Mouse (Mus musculus) forebrain, embryonic 11.5 days (tissue): Measurements from ENCODE around the gene Card10. TPM values are rescaled to one million over a fixed set of nuclear protein-coding genes. Genes with fewer than 3 reads are reported as not detected.

Experiments used
- ATAC-seq: fragments of 200-750 bp; cut with Nextera tagmentation; replicated peaks from 2 replicates; pipeline ENCODE4 v1.8.0; 2017; ENCODE audit warnings: moderate TSS enrichment; ENCODE audit not compliant: low FRiP score
- DNase-seq: peaks from one replicate; pipeline ENCODE4 v3.0.0-alpha.2; 2017; ENCODE audit warnings: low spot score
- H3K27ac ChIP-seq: fragments of 300-500 bp; sonication (generic); 2 replicates; pipeline ENCODE4 v1.5.1; 2014; ENCODE audit warnings: low read depth, low read length
- H3K27me3 ChIP-seq: fragments of 300-500 bp; sonication (generic); 2 replicates; pipeline ENCODE4 v1.6.1; 2014; ENCODE audit warnings: mild to moderate bottlenecking, low read length, mixed read lengths; ENCODE audit not compliant: control insufficient read depth, insufficient read depth
- H3K36me3 ChIP-seq: fragments of 300-500 bp; sonication (generic); 2 replicates; pipeline ENCODE4 v1.6.1; 2014; ENCODE audit warnings: mild to moderate bottlenecking, low read length, moderate library complexity, mixed read lengths; ENCODE audit not compliant: control insufficient read depth, insufficient read depth
- H3K4me1 ChIP-seq: fragments of 300-500 bp; sonication (generic); replicated peaks from 2 replicates; pipeline ENCODE4 v1.6.1; 2014; ENCODE audit warnings: low read length, mixed read lengths; ENCODE audit not compliant: control insufficient read depth, insufficient read depth
- H3K4me2 ChIP-seq: fragments of 300-500 bp; sonication (generic); 2 replicates; pipeline ENCODE4 v1.6.1; 2014; ENCODE audit warnings: low read depth, mild to moderate bottlenecking, low read length, moderate library complexity, mixed read lengths; ENCODE audit not compliant: severe bottlenecking
- H3K4me3 ChIP-seq: fragments of 300-500 bp; sonication (generic); 2 replicates; pipeline ENCODE4 v1.5.1; 2014; ENCODE audit warnings: low read depth, low read length
- H3K9ac ChIP-seq: fragments of 300-500 bp; sonication (generic); 2 replicates; pipeline ENCODE4 v1.6.1; 2014; ENCODE audit warnings: low read length
- H3K9me3 ChIP-seq: fragments of 300-500 bp; sonication (generic); 2 replicates; pipeline ENCODE4 v1.6.1; 2016; ENCODE audit warnings: low read length, mixed read lengths; ENCODE audit not compliant: control insufficient read depth
- WGBS: fragments of 180-500 bp; shearing (Covaris S2); extraction: QIAGEN DNeasy Blood & Tissue Kit; methylation state at CpG from one replicate; pipeline ENCODE4 v1.1.7; 2014; 5-methylcytosine and 5-hydroxymethylcytosine counted together
- polyA plus RNA-seq: library from polyadenylated mRNA; unstranded; fragments of >200 nt; fragmentation: Nextera tagmentation; extraction: Ambion mirVana; gene quantifications from 2 replicates; pipeline ENCODE4 v1.2.1, GENCODE M21; 2014

The Card10 gene
- polyA plus RNA-seq, 1 experiment from 2014 or later = 2.3 TPM

GRCm38 (mm10) chr15:78845867-78846266, 43.0 kb upstream of the Card10 start:
- no peak for DNase-seq
- no peaks in the 10 kb centered on the region for H3K36me3 ChIP-seq

GRCm38 (mm10) chr15:78845321-78845720, 42.5 kb upstream of the Card10 start:
- Histone ChIP-seq H3K27me3 (peaks cover 40% of the 10 kb centered on the region), H3K27ac (no peak overlapping the region), H3K36me3 (no peaks in the 10 kb centered on the region), H3K4me1 (peaks cover 11% of the 10 kb centered on the region; the same call in 1 of the 2 replicates), H3K4me2 (no peak overlapping the region), H3K9me3 (no peaks in the 10 kb centered on the region), H3K4me3 (no peak overlapping the region), H3K9ac (no peak overlapping the region)
- ATAC-seq = no peak
- DNase-seq = no peak
- WGBS = 80% methylated on average over 11 of the region's 11 CpGs

More at GRCm38 (mm10) chr15:78845867-78846266, 43.0 kb upstream of the Card10 start:
- H3K9me3 ChIP-seq = no peaks in the 10 kb centered on the region
- no peak overlapping the region for H3K27ac ChIP-seq
- no peak for ATAC-seq
- no peak overlapping the region for H3K4me2 ChIP-seq
- no peak overlapping the region for H3K9ac ChIP-seq
- H3K4me3 ChIP-seq = no peak overlapping the region
- 88% methylated on average over 8 of the region's 8 CpGs for WGBS
- H3K4me1 ChIP-seq = peaks cover 9% of the 10 kb centered on the region; the same call in 1 of the 2 replicates
- H3K27me3 ChIP-seq = peaks cover 36% of the 10 kb centered on the region

- Histone ChIP-seq H3K4me1 (peaks cover 13% of the 10 kb centered on the region), H3K27me3 (peaks cover 40% of the 10 kb centered on the region)
- WGBS = 49% methylated on average over 9 of the region's 9 CpGs
These were observed 41.9 kb upstream of the Card10 start for GRCm38 (mm10) chr15:78844791-78845190.

GRCm38 (mm10) chr15:78843581-78844469, 41.0 kb upstream of the Card10 start:
- H3K27ac ChIP-seq = no peak overlapping the region
- H3K4me2 ChIP-seq = no peak overlapping the region
- H3K4me3 ChIP-seq = 0 out of 2 replicates have a peak overlapping the region, but pooled peaks have one; percentile 1
- H3K9me3 ChIP-seq = no peaks in the 10 kb centered on the region
- 39% methylated on average over 21 of the region's 21 CpGs for WGBS
- H3K27me3 ChIP-seq = peaks cover 40% of the 10 kb centered on the region
- DNase-seq = no peak
- H3K9ac ChIP-seq = no peak overlapping the region; the same call in 1 of the 2 replicates
- ATAC-seq = no peak
- no peaks in the 10 kb centered on the region for H3K36me3 ChIP-seq
- H3K4me1 ChIP-seq = peaks cover 18% of the 10 kb centered on the region

More at GRCm38 (mm10) chr15:78844791-78845190, 41.9 kb upstream of the Card10 start:
- DNase-seq (no peak), ATAC-seq (no peak)
- H3K4me3 ChIP-seq = no peak overlapping the region
- no peaks in the 10 kb centered on the region for H3K36me3 ChIP-seq
- no peak overlapping the region for H3K9ac ChIP-seq
- H3K27ac ChIP-seq = no peak overlapping the region
- no peaks in the 10 kb centered on the region for H3K9me3 ChIP-seq
- no peak overlapping the region for H3K4me2 ChIP-seq

GRCm38 (mm10) chr15:78842371-78843163, 39.7 kb upstream of the Card10 start, which contains the start of gene Cdc42ep1:
Gene Cdc42ep1 (plus strand): TSS chr15:78842624.
- Histone ChIP-seq H3K9ac (peak within 1 kb of the TSS; percentile 61), H3K4me3 (peak within 1 kb of the TSS; percentile 48), H3K27me3 (peaks cover 40% of the 10 kb centered on the region), H3K36me3 (no peaks in the 10 kb centered on the region), H3K27ac (0 out of 2 replicates have a peak within 1 kb of the TSS, but pooled peaks have one; percentile 25), H3K4me1 (peaks cover 18% of the 10 kb centered on the region), H3K4me2 (peak within 1 kb of the TSS; percentile 80), H3K9me3 (no peaks in the 10 kb centered on the region)
- WGBS = under 1% methylated on average over 75 of the region's 86 CpGs
- no peak; the same call in 1 of the 2 replicates for ATAC-seq
- DNase-seq = peak; percentile 69

- Histone ChIP-seq H3K9me3 (no peaks in the 10 kb centered on the region), H3K4me3 (no peak overlapping the region), H3K9ac (no peak overlapping the region), H3K36me3 (no peaks in the 10 kb centered on the region), H3K4me2 (no peak overlapping the region), H3K4me1 (peaks cover 18% of the 10 kb centered on the region), H3K27me3 (peaks cover 40% of the 10 kb centered on the region), H3K27ac (no peak overlapping the region)
- ATAC-seq = no peak
- peak; percentile 44 for DNase-seq
- 41% methylated on average over 6 of the region's 6 CpGs for WGBS
These were observed 38.4 kb upstream of the Card10 start for GRCm38 (mm10) chr15:78841161-78841790.

- Histone ChIP-seq H3K4me3 (no peak overlapping the region), H3K9ac (no peak overlapping the region), H3K4me2 (no peak overlapping the region), H3K4me1 (peaks cover 18% of the 10 kb centered on the region), H3K9me3 (no peaks in the 10 kb centered on the region), H3K36me3 (no peaks in the 10 kb centered on the region), H3K27ac (no peak overlapping the region), H3K27me3 (peaks cover 40% of the 10 kb centered on the region)
- ATAC-seq (no peak), DNase-seq (no peak)
- 53% methylated on average over 11 of the region's 11 CpGs for WGBS
These were observed 37.9 kb upstream of the Card10 start for GRCm38 (mm10) chr15:78840751-78841150.

- H3K4me2 ChIP-seq = no peak overlapping the region
- DNase-seq (no peak), ATAC-seq (no peak)
- peaks cover 21% of the 10 kb centered on the region for H3K4me1 ChIP-seq
- no peak overlapping the region for H3K4me3 ChIP-seq
- no peaks in the 10 kb centered on the region for H3K9me3 ChIP-seq
- no peak overlapping the region for H3K27ac ChIP-seq
- H3K27me3 ChIP-seq = peaks cover 40% of the 10 kb centered on the region
- no peak overlapping the region for H3K9ac ChIP-seq
- H3K36me3 ChIP-seq = no peaks in the 10 kb centered on the region
- WGBS = 44% methylated on average over 3 of the region's 3 CpGs
These were observed 37.4 kb upstream of the Card10 start for GRCm38 (mm10) chr15:78840241-78840640.
